Mouse (Mus musculus): ENCODE data around the gene Shtn1. TPM values are rescaled to one million over a fixed set of nuclear protein-coding genes. Genes with fewer than 3 reads are reported as not detected.

Gene Shtn1
- polyA plus RNA-seq, 1 experiment = not detected

DNA sequence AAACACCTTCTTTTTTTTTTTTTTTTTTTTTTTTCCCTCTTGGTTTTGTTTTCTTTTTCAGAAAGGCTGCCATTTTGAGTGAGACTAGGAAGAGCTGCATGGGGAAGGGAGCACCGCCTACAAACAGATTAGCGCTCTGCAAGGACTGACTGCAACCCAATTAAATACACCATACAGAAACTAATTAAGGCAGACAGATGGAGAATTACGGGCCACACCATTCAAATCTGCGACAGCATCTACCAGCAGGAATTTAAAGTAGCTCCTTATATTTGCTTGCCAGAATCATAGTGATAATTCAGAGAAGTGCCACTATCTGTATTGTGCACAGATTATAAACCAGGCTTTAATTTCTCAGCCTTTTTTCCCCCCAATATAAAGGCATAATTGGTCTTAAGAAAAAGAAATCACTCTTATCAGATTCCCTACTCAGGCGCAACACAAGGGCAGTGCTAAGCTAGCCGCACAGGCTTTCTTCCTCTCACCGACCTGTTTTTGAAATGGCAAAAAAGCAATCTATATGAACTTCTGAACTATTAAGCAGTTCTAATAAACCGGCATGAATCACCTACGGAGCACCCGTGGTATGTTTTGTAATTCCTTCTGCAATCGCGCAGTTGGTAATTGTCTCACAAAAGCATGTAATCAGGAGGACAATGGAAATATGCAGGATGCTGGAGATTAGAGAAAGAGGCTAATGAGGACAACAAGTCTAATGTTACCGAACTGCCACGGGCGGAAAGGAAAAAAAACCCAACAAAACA, 69.1 kb downstream of the Shtn1 start:
- Histone ChIP-seq H3K9me3 (ENCODE audit: control insufficient read depth, low read length) (no peaks in the 10 kb centered on the region), H3K27me3 (ENCODE audit: control insufficient read depth) (no peaks in the 10 kb centered on the region), H3K4me1 (ENCODE audit: control insufficient read depth) (peaks cover 2% of the 10 kb centered on the region; the same call in 1 of the 2 replicates), H3K4me3 (replicated peaks) (no peak overlapping the region), H3K36me3 (ENCODE audit: control insufficient read depth) (no peaks in the 10 kb centered on the region)
- TF ChIP-seq TAL1 (IDR thresholded peaks at IDR 0.05; ENCODE audit: low read length) (no peak), GATA1 (IDR thresholded peaks at IDR 0.05; ENCODE audit: low read length) (no peak)

DNA sequence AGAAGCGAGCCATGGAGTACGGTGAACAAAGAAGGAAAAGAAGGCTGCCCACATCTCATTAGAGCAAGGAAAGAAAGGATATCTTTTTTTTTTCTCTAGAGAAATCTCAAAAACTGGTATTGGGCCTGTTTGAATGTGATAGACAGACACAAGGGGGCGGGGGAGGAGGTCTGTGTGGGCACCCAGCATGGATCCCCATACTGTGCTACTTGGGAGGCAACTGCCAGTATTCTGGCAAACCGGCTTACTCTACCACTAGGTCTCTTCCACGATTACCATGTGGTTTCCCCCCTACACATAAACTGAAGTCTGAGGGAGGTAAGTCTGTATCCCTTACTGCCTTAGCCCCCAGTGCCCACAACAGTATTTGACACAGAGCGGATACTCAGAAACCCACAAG, 73.1 kb downstream of the Shtn1 start:
- no peak overlapping the region for H3K4me3 ChIP-seq (replicated peaks)
- no peaks in the 10 kb centered on the region for H3K9me3 ChIP-seq (ENCODE audit: control insufficient read depth, low read length)
- no peaks in the 10 kb centered on the region for H3K36me3 ChIP-seq (ENCODE audit: control insufficient read depth)
- no peak for TF ChIP-seq TAL1 (IDR thresholded peaks at IDR 0.05; ENCODE audit: low read length)
- TF ChIP-seq GATA1 (IDR thresholded peaks at IDR 0.05; ENCODE audit: low read length) = no peak
- no peaks in the 10 kb centered on the region for H3K4me1 ChIP-seq (ENCODE audit: control insufficient read depth)
- H3K27me3 ChIP-seq (ENCODE audit: control insufficient read depth) = no peaks in the 10 kb centered on the region

DNA sequence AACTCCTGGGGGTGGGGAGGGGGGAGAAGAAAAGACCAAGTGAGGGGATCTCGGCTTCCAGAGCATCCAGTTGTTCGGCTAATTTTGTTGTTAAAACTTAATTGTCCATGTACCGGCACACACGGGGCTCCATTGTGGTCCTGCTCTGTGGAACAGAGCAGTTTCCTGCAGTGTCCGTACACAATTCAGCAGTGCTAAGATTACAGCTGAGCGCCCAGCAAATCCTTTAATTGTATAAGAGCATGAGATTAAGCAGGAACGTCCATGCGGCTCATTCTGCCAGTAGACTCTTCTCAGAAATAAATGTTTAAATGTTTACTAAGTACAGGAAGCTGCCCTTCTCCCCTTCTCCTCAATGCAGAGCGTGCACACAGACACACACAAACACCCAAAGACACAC, 94.3 kb downstream of the Shtn1 start:
- no peak for TF ChIP-seq GATA1 (IDR thresholded peaks at IDR 0.05; ENCODE audit: low read length)
- TF ChIP-seq TAL1 (IDR thresholded peaks at IDR 0.05; ENCODE audit: low read length) = no peak
- Histone ChIP-seq H3K9me3 (ENCODE audit: control insufficient read depth, low read length) (no peaks in the 10 kb centered on the region), H3K4me1 (ENCODE audit: control insufficient read depth) (peaks cover 28% of the 10 kb centered on the region), H3K36me3 (ENCODE audit: control insufficient read depth) (no peaks in the 10 kb centered on the region), H3K4me3 (replicated peaks) (no peak overlapping the region), H3K27me3 (ENCODE audit: control insufficient read depth) (peaks cover 6% of the 10 kb centered on the region)

DNA sequence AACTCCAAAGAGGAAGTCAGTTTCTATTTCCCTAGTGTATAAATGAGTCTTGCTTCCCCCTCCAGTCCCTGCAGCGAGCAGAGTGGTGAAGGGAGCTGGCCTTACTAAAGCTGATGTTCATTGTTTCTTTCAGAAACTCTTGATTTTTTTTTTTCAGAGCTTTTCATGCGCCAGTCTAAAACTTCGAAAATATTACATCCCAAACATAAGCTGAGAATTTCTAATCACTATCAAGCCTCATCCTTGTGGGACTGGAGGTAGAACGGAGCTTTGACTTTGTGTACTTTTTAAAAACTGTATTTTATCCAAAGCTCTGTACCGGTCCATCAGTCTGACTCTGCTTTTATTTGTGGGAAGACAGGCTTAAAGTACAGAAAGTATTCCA, 95.9 kb downstream of the Shtn1 start:
- Histone ChIP-seq H3K4me3 (replicated peaks) (no peak overlapping the region), H3K27me3 (ENCODE audit: control insufficient read depth) (peaks cover 8% of the 10 kb centered on the region), H3K36me3 (ENCODE audit: control insufficient read depth) (no peaks in the 10 kb centered on the region), H3K4me1 (ENCODE audit: control insufficient read depth) (peaks cover 28% of the 10 kb centered on the region), H3K9me3 (ENCODE audit: control insufficient read depth, low read length) (no peaks in the 10 kb centered on the region)
- no peak for TF ChIP-seq GATA1 (IDR thresholded peaks at IDR 0.05; ENCODE audit: low read length)
- no peak for TF ChIP-seq TAL1 (IDR thresholded peaks at IDR 0.05; ENCODE audit: low read length)

DNA sequence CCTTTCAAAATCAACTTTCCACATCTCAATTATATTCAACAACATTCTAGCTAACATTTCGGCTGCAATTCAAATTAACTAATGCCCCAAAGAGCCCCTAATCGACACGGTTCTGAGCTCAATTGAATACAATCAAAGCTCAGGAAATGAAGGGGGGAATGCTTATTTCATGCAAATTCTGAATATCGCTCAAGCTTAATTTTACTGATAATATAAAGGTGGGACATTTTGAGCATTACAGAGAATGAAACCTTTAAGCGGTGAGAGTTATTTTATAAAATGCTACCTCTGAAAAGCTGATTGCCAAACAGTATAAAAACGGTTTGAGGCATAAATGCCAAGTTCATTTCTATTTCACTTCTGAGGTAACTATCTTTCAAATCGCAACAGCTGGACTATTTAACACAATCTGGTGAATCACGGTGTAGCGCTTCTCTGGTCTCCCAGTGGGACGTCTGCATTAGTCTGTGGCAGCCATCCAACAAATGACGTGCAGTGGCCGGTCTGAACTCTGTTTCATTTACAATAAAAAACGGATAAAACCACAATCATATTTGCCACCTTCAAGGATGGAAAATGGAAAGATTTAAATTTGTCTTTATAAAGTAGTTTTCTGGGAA, 96.4 kb downstream of the Shtn1 start:
- H3K36me3 ChIP-seq (ENCODE audit: control insufficient read depth) = no peaks in the 10 kb centered on the region
- H3K27me3 ChIP-seq (ENCODE audit: control insufficient read depth) = peaks cover 8% of the 10 kb centered on the region
- no peak overlapping the region for H3K4me3 ChIP-seq (replicated peaks)
- TF ChIP-seq TAL1 (IDR thresholded peaks at IDR 0.05; ENCODE audit: low read length) = no peak
- TF ChIP-seq GATA1 (IDR thresholded peaks at IDR 0.05; ENCODE audit: low read length) = no peak
- H3K9me3 ChIP-seq (ENCODE audit: control insufficient read depth, low read length) = no peaks in the 10 kb centered on the region
- H3K4me1 ChIP-seq (ENCODE audit: control insufficient read depth) = peaks cover 28% of the 10 kb centered on the region

DNA sequence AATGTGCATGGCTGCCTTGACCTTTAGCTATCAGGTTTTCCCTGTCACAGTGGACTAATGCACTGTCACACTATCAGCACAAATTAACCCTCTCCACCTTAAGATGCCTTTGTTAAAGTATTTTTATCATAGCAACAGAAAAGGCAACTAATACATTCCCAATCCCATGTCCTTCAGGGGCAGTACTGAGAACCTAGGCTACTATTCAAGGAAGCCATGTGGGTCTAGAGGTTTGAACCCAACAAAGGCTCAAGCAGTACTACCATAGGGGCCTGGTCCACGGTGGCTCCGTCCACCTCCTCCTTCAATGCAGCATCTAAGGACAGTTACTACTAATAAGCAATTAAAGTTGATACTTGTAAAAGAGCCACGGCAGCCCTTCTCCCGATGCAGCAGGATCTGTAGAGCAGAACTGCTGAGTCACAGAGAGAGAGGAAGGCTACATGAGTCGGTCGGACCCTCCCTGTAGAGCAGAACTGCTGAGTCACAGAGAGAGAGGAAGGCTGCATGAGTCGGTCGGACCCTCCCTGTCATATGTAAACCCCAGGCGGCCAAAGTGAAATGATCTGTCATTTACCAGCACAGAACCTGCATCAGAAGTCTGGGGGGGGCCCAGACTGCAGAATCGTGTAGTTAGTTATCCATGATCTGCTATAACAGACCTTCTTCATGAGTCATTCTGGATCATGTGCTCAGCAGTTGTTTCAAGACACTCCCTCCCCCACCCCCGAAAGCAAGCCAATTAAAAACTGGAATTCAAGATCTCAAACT, 97.3 kb downstream of the Shtn1 start:
- Histone ChIP-seq H3K36me3 (ENCODE audit: control insufficient read depth) (no peaks in the 10 kb centered on the region), H3K27me3 (ENCODE audit: control insufficient read depth) (peaks cover 8% of the 10 kb centered on the region), H3K4me3 (replicated peaks) (peak overlapping the region; percentile 49), H3K4me1 (ENCODE audit: control insufficient read depth) (peaks cover 28% of the 10 kb centered on the region), H3K9me3 (ENCODE audit: control insufficient read depth, low read length) (no peaks in the 10 kb centered on the region)
- no peak for TF ChIP-seq TAL1 (IDR thresholded peaks at IDR 0.05; ENCODE audit: low read length)
- TF ChIP-seq GATA1 (IDR thresholded peaks at IDR 0.05; ENCODE audit: low read length) = no peak

DNA sequence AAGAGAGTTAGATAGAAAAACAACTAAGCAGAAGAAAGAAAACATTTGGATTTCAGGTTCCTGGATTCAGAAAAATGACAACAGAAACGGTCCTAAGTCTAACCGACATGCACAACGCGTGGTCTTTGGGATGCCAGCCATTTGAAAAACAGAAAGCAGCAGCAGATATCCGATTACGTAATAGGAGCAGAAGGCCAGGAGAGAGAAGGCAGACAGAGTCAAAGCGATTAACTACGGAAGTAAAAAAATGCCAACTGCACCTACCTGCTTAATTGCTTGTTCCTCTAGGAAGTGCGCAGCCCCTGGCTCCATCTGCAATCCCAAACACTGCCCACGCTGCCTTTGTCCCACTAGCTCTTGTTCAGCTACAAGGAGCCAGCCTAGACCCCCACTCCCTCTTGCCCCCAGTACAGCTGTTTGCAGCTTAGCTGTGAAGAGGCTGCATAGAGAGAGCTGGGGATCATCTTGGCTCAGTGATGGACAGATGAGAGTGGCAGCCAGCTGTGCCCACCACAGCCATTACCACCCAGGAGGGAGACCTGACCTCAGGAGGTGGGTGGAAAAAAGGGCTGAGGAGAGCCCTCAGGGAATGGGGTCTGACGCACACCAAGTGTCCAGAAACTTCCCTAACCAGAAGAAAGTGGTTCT, 100.6 kb downstream of the Shtn1 start:
- TF ChIP-seq GATA1 (IDR thresholded peaks at IDR 0.05; ENCODE audit: low read length) (no peak), TAL1 (IDR thresholded peaks at IDR 0.05; ENCODE audit: low read length) (no peak)
- H3K27me3 ChIP-seq (ENCODE audit: control insufficient read depth) = 0 out of 2 replicates have a peak, but pooled peaks cover 2% of the 10 kb centered on the region
- H3K4me1 ChIP-seq (ENCODE audit: control insufficient read depth) = peaks cover 28% of the 10 kb centered on the region
- H3K9me3 ChIP-seq (ENCODE audit: control insufficient read depth, low read length) = no peaks in the 10 kb centered on the region
- H3K4me3 ChIP-seq (replicated peaks) = no peak overlapping the region
- no peaks in the 10 kb centered on the region for H3K36me3 ChIP-seq (ENCODE audit: control insufficient read depth)

DNA sequence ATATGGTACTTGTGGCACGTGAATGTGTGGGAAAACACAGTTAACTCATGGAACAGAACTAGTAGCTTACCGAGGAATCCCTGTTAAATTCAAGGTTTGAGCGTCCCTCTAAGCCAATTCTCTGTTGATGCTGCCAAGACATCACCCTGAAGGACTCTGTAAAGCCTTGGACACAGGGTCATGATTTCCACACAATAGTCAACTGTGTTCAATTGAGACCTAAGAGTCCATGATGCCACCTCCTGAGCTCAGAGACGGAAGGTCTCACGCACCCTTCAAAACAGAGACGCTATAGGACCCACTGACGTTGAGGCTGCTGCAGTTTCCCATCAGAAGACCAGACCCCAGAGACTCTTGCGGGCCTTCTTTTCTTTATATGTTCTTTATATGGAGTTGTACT, 101.8 kb downstream of the Shtn1 start:
- TF ChIP-seq TAL1 (IDR thresholded peaks at IDR 0.05; ENCODE audit: low read length) = no peak
- TF ChIP-seq GATA1 (IDR thresholded peaks at IDR 0.05; ENCODE audit: low read length) = no peak
- 0 out of 2 replicates have a peak, but pooled peaks cover 2% of the 10 kb centered on the region for H3K27me3 ChIP-seq (ENCODE audit: control insufficient read depth)
- H3K4me3 ChIP-seq (replicated peaks) = no peak overlapping the region
- H3K4me1 ChIP-seq (ENCODE audit: control insufficient read depth) = peaks cover 21% of the 10 kb centered on the region
- no peaks in the 10 kb centered on the region for H3K36me3 ChIP-seq (ENCODE audit: control insufficient read depth)
- no peaks in the 10 kb centered on the region for H3K9me3 ChIP-seq (ENCODE audit: control insufficient read depth, low read length)
